Mouse (Mus musculus): ENCODE data around the gene Cyp2c23.

The Cyp2c23 gene

DNA sequence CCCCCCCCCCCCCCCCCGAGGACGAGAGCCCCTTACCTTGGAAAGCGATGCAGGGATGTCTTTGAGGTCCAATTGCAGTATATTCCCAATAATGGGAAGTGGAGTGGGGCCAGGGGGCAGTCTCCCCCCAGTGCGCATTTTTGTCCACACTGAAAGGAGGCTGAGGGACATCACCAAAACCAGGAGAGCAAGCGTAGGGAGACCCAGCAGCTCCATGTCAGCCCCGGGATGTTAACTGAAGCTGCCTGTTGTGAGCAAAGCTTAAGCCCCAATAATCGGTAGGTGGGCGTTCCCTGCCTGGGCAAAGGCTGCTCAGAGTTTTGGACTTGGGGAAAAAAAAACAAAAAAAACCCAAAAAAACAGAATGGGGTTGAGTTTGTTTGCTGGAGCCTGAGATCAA lies at the start of gene Cyp2c23:
TSS of gene Cyp2c23 (minus strand) at position 237 of the 400 bp plus-strand sequence.
- DNase-seq (ENCODE audit: low spot score in 2 of 2) = no peak

DNA sequence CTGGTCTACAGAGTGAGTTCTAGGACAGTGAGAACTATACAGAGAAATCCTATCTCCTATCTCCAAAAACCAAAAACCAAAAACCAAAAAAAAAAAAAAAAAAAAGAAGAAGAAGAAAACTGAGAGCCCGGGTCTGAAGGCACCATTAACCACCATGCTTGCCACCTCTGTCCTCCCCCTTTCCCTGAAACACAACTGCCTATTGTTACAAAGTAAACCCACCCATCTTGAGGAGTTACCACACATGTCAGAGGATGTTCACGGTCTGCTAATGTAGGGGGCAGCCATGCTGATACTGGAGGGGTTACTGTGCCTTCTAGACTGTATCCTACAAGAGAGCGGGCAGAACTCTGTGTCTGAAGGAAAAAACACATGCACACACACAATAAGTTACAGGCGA lies 48.0 kb upstream of the Cyp2c23 start:
- no peak for DNase-seq (ENCODE audit: low spot score in 2 of 2)

DNA sequence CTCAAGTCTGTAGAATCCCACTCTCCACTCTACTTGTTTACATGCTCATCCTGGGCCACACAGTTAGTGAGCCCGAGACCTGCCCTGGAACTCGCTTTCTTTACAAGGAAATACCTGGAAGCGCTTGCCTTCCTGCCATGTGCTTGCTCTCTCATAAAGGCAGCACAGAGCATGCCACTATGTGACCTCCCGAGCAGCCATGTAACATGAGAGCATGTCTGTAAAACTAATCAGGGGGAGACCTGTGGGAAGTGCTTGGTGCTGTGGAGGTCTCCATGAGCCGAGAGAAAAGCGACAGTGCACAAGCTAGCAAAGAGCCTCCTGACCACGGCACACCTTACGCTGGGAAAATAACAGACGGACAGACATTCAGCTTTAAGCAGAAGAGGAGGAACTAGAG lies 47.4 kb upstream of the Cyp2c23 start:
- no peak for DNase-seq (ENCODE audit: low spot score in 2 of 2)

DNA sequence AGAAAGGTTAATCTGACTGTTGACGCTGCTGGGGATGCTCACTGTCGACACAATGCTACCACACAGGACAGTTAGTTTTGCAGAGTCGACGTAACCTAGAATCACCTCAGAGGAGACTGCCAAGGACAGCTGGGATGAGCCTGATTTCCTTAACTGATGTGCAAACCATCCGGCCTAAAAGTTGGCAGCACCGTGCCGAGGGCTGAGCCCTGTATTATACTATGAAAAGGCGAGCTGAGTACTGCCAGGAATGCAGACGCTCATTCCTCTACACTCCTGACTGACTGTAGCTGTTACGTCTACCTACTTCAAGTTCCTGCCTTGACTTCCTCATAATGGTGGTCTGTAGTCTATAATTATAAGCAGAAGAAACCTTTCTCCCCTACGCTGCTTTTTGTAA lies 46.0 kb upstream of the Cyp2c23 start:
- no peak for DNase-seq (ENCODE audit: low spot score in 2 of 2)

DNA sequence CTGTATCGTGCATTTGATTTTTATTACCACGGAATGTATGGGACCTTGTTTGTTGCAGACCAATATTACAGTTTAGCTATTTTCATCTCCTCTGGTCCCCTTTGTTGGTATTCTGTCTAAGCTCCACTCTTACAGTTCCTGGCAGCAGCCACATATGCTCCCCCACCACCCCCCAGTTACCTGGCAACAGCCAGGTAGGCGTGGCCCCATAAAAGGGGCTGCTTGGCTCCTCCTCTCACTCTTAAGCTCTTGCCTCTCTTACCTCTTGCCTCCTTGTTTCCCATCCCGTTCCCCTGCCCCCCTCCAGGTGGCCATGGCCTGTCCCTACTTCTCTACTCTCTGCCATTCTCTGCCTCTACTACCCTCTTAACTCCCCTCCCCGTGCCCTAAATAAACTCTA lies 42.2 kb upstream of the Cyp2c23 start:
- DNase-seq (ENCODE audit: low spot score in 2 of 2) = no peak

DNA sequence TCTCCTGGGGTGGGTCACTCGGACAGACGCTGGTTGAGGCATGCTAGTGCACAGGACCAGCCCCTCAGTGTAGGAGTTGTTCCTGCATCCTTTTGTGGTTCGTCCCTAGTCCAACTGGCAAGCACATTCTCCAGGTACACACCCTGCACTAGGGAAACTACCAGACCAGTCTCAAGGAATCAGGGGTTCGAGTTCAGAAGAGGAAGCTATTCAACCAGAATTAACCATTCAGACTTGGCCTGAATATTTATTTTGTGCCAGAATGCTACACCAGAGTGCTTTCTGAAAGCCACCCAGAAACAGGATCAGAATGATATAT lies 40.9 kb upstream of the Cyp2c23 start:
- DNase-seq (ENCODE audit: low spot score in 2 of 2) = no peak

DNA sequence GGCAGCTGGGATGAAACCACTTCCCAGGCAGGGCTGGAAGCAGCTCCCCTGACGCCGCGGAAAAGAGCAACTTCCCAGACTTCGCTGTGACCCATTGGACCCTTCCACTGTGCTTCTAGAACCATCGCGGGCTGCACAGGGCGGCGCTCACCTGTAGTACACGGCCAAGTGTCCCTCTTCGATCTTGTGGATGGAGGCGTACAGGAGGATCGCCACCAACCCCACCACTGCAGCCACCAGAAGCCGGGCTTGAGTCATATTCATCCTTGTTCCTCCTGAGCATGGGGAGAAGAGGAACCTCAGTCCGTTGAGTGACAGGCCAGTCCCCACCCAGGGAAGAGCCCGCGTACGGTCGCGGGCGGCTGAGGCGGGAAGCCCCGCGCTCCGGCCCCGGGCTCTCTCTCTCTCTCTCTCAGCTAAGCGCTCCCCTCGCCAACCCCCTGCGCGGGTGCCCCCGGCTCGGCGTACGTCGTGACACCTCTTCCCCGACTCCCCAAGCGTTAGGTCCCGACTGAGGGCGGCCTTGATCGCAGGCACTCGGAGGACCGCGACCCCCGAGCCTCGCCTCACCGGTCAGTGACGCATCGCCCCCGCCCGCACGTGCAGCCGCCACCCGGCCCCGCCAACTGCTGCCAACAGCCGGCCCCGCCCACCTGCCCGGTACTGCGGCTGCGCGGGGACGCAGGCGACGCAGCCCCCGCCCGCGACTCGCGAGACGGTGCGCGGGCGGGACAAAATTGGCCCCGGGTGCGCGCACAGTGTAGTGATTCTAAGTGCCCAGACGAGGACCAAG lies 40.3 kb upstream of the Cyp2c23 start, which contains the start of gene Erlin1:
TSS of gene Erlin1 (minus strand) at position 665 of the 793 bp plus-strand sequence.
- DNase-seq (ENCODE audit: low spot score in 2 of 2) = peak; percentile 81 to 89

DNA sequence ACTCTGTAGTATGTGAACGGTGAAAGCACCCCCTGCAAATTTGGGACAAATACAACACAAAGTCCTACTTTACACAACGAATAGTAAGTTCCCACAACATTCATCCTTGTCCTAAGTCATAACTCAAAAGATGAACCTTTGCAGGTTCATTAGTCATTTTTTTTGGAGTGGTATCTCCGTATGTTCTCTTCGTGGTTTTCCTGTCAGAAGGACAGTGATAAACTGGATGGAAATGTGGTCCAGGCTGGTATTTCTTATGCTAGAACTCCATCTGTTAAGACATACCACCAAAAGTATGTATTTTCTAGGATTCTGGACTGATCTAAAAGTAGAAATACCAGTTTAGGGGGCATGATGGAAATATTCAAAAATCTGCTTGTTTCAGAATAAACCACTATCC lies 39.2 kb upstream of the Cyp2c23 start:
- DNase-seq (ENCODE audit: low spot score in 2 of 2) = no peak

DNA sequence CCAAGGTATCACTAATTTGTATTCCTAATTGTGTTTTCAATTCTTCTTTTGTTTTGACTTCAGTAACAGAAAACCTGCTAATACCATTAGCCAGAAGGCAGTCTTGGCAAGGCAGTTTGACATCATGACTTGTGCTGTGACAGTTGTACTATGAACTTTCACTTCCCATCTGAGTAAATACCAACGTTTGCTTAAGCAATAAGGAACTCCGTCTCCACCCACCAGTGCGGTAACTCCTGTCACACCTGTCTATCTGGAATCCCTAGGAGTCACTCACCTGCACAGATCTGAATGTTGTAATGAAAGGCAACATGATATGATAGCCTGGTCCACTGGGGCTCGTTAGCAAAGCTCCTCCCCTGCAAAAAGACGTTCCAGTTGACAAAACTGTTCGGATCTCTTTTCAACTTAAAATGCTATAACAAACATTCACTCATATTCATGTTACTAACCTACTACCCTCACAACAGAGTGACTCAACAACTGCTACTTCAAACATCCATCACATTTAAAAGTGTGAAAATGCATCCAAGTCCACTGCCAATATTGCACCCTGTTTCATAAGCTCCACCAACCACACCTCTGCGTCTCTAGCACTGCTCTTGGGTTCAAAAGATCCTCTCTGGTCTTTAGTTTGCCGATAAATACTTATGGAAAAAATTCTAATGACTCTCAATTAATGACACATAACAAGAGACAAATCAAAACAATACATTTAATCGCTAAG lies 38.5 kb upstream of the Cyp2c23 start:
- no peak for DNase-seq (ENCODE audit: low spot score in 2 of 2)

DNA sequence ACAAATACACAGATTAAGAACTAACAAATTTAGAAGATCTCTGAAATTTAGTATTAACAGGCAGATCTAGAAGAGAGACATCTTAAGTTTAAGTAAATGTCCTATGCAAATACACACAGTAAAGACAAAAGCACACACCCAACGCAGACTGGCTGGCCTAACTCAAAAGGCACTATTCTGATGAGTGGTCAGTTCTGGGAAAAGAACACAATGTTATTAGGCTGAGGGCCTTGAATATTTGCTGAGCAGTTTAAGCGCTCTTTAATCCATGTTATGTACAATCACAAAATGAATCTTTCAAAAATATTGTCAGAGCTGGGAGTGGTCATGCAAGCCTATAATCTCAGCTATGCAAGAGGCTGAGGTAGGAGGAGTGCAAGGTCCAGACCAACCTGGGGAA lies 35.7 kb upstream of the Cyp2c23 start:
- no peak for DNase-seq (ENCODE audit: low spot score in 2 of 2)

DNA sequence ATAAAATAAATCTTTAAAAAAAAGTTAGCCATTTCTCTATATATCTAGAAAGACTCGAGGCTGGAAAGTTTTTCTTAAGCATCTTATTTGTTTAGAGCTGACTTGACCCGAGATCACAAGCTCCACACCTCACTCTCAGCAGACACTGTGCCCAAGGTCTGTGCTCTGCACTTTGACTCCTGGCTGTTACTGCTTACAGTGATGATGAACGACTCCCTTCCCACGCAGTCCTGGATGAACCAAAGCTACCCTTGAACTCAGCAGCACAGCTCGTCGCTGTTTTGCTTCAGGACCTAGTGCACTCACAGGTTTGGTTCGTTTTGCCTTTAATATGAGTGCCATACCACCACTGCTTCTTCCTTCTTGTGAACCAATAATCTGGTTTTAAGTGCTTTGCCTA lies 34.8 kb upstream of the Cyp2c23 start:
- DNase-seq (ENCODE audit: low spot score in 2 of 2) = no peak

DNA sequence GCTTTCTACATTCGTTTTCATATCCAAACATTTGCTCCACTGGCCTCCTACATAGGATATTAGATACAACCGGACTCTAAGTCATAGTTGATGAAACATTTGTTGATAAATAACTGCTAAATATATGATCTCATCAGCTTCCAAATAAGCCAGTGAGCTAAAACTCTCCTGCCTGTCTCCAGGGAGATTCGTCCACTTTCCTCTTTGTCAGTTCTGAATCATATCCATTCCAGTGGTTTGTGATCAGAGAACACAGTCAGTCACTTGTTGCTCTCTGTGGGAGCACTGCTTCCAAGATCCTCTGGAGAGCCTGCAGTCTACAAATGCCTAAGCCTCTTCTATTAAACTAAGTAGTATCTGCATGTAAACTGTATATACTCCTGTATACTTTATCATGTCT lies 31.2 kb upstream of the Cyp2c23 start:
- DNase-seq (ENCODE audit: low spot score in 2 of 2) = no peak

DNA sequence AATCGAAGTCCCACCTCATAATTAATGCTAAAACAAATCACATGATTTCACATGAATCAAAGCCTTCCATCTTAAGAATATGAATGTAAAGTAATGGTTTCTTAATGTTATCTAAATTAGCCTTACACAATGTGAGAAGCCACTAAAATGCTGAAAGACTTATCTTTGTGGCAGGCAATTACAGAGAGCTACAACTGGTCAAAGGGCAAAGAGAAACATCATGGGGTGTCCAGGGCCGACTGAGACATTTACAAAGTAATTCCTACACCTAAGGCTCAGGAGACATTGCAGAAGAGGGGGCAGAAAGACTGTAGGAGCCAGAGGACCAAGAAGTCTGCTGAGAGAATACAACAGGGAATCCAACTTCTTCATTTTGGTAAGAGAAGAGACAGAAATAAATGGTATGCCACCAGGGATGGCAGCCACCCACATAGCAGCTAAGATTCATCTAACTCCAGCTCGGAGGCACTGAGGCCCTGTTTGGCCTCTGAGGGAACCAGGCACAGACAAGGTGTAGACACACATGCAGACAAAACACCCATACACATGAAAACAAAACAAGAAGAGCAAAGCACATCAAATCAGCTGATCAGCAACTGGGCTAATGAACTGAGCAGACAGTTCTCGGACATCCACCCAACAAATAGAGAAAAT lies 26.3 kb upstream of the Cyp2c23 start:
- DNase-seq (ENCODE audit: low spot score in 2 of 2) = no peak

DNA sequence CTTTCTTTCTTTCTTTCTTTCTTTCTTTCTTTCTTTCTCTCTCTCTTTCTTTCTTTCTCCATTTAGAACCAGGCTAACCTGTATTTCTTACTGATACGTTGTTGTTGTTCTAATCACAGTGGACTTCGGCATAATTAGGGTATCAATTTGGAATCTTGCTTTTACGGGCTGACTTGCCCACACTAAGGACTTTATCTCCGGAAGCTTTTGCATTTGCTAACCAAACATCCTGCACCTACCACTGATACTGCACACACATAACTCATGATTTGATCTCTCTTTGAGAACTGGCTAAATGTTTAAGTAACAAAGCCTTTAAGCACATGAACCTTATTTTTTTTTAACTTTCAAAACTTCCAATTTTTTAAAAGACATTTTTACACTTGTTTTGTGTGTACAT lies 21.4 kb upstream of the Cyp2c23 start:
- no peak for DNase-seq (ENCODE audit: low spot score in 2 of 2)

DNA sequence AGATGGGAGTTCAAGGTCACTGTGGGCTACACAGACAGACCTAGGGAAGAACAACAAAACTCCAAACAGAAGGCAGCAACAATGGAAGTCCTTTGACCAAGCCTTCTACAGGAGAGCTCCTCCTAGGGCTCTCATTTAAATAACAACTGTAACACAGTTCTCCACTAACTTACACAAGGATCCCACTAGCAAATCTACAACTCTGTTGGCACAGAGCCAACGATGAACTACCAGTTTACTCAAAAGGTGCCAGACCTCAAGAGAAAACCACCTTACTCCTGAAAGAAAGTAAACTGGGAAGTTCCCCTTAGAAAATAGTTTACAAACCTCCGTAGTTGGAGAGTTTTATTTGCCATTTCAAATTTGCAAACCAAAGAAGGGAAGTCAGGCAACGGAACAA lies 20.3 kb upstream of the Cyp2c23 start:
- no peak for DNase-seq (ENCODE audit: low spot score in 2 of 2)

DNA sequence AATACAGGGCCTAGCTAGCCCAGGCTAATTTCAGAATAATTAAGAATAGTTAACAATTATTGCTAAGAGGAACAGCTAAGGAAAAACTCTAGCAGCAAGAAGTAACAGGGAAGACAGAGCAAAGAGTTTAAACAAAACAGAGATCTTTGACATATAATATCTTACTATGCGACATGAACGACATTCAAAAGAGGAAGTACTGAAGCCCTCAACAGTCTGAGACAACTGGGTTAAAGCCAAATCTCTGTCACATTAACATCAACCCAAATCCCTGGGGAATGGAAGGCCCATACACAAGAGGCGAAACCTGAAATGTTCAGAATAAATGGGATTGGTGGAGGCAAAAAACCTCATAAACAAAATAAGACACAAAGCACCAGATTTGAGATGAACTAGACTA lies 16.8 kb upstream of the Cyp2c23 start:
- no peak for DNase-seq (ENCODE audit: low spot score in 2 of 2)

DNA sequence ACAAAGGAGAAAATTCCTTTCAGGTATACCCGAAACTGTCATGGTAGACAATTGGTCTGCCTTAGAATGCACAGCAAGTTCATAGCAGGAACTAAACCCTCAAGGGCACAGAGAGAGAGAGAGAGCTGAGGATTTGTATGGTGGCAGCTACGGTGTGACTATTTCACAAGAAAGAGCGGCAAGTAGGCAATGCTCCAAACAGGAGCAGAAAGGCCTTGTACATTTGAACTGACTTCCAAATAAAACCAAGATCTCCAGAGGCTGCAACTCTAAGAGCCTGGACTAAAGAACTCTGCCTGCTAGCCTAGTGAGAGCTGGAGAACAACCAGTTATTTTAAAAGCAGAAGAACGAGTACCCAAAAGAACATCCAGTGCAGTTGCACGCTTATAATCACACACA lies 13.1 kb upstream of the Cyp2c23 start:
- no peak for DNase-seq (ENCODE audit: low spot score in 2 of 2)

DNA sequence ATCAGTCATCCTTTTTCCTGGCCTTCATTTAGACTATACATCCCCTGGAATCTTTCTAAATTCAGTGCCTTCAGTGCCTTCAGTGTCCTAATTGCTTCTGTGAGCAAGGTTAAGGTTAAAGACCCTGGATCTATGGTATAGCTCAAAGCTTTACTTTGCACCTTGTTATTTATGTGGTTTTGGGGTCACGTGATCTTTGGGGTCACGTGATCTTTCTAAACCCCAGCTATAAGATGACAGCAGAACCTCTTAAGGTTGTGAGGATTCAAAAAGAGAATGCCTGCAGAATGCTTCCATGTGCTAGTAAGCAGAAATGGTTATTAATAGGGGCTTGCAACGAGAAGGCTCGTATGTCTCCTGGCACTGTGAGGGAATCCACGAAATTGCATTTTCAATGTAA lies 4.4 kb upstream of the Cyp2c23 start:
- DNase-seq (ENCODE audit: low spot score in 2 of 2) = no peak

DNA sequence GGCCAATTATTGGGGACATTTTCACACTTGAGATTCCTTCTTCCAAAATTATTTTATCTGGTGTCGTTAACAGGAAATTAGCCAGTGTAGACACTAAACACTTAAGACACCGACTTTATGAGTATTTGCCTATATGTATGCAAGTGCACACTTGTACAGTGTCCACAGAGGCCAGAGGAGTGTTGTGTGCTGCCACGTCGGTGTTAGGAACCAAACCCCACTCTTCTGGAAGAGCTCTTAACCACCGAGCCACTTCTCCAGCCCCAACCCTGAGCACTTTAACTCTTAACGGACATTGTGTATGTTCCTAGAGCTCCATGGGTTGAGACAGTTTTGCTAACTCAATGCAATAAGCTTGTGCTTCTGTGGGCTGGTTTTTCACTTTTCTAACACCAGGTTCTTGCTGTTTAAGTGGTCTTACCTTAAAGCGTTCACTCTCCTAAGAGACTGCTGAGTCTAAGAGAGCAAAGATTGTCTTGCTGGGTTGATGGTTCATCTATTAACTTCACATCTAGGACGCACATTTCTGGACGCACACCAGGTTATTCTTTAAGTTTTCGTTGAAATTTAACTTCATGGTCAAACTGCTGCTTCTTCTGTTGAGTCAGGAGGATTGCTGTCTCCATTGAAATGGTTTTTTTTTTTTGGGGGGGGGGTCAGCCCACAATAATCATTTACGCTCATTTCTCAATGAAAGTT lies 3.2 kb upstream of the Cyp2c23 start:
- no peak for DNase-seq (ENCODE audit: low spot score in 2 of 2)

DNA sequence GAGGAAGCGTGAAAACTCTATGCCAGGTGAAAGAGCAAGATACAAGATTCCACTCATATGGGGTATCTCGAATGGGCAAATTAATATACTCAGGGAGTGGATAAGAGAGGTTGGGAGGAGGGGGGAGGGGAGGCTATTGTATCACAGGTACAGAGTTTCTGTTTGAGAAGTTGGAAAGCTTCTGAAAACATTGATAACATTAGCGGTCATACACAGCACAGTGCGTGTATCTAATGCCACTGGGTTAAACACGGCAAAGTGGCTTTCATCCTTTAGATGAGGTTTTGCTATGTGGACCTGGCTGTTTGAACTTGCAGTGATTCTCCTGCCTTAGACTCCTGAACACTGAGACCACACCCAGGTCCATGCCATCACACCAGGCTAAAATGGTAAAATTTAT lies 1.0 kb upstream of the Cyp2c23 start:
- DNase-seq (ENCODE audit: low spot score in 2 of 2) = no peak

DNA sequence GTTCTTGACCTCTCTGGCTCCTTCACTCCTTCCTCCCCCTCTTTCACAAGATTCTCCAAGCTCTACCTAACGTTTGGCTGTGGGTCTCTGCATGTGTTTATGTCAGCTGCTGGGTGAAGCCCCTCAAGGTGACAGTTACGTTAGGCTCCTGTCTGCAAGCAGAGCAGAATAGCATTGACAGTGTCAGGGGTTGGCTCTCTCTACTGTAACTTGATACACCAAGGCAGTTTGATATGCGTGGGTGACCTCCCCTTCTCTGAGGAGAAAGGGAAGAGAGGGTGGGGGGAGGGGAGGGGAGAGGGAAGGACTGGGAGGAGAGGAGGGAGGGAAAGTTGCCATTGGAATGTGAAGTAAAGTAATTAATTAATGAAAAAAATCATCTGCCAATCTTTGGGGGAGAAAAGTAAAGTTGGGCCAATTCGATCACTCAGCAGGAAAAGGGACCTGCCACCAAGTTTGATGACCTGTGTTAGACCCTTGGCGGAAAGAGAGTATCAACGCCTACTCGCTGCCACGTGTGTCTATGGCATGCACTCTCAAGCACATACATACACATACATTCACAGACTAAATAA lies 2.0 kb downstream of the Cyp2c23 start:
- no peak for DNase-seq (ENCODE audit: low spot score in 2 of 2)

Data from frontal cortex, postnatal 10 days (tissue).